Mouse (Mus musculus) hindlimb bud, embryonic 11.5 days (tissue): ENCODE results near the gene Gm4707.
"Not testable (repeated sequence)": the region's sequence is repeated elsewhere in the genome, so short reads cannot be mapped to it uniquely, and the experiment has no call there.

Experiments
- DNase-seq: peaks from one replicate; pipeline ENCODE4 v3.0.0-alpha.2; 2012; ENCODE audit warnings: low read depth, low spot score; ENCODE audit errors: extremely low spot score

Gm4707 gene

GRCm38 (mm10) chr17:71444718-71445117, 15.0 kb downstream of the Gm4707 start:
- DNase-seq, result no peak

GRCm38 (mm10) chr17:71444126-71444525, 15.6 kb downstream of the Gm4707 start:
- no peak for DNase-seq

GRCm38 (mm10) chr17:71443273-71443672, 16.4 kb downstream of the Gm4707 start:
- no peak for DNase-seq

GRCm38 (mm10) chr17:71422502-71422901, 37.2 kb downstream of the Gm4707 start:
- not testable (repeated sequence) for DNase-seq

GRCm38 (mm10) chr17:71419448-71419847, 40.3 kb downstream of the Gm4707 start:
- not testable (repeated sequence) for DNase-seq

- DNase-seq, result no peak
Observed at GRCm38 (mm10) chr17:71417008-71417407, 42.7 kb downstream of the Gm4707 start.
